Mouse (Mus musculus): ENCODE measurements around the gene Tmem39a.

The Tmem39a gene

GRCm38 (mm10) chr16:38637085-38637484 is 78.6 kb downstream of the Tmem39a start:
- DNase-seq = no peak

Measured in kidney, adult 8-10 months (tissue).